Mouse (Mus musculus) fibroblast of lung, adult 2 months (primary cell): ENCODE measurements around the gene Ddr2.
A peak's percentile ranks its signal among the peaks of the same experiment; 100 is the strongest.
"Not testable (repeated sequence)": the region's sequence is repeated elsewhere in the genome, so short reads cannot be mapped to it uniquely, and the experiment has no call there.

ENCODE experiments used
- DNase-seq: peaks from one replicate; pipeline ENCODE4 v3.0.0-alpha.2; 2011; ENCODE audit warnings: low read depth

Gene Ddr2

DNA sequence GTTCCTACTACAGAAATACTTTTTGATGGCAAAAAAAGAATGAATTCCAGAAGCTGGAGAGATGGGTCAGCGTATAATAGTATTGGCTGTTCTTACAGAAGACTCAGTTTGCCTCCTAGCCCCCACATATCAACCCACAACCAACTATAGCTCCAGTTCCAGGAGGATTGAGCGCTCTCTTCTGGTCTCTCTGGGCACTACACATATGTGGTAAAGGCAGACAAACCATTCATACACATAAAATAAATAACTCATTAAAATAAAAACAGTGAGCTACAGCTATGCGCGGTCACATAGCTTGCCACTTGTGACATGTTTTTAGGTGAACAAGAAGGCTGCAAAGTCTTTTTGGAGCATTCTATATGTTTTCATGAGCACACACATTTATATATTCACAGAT is 71.2 kb downstream of the Ddr2 start:
- no peak for DNase-seq

DNA sequence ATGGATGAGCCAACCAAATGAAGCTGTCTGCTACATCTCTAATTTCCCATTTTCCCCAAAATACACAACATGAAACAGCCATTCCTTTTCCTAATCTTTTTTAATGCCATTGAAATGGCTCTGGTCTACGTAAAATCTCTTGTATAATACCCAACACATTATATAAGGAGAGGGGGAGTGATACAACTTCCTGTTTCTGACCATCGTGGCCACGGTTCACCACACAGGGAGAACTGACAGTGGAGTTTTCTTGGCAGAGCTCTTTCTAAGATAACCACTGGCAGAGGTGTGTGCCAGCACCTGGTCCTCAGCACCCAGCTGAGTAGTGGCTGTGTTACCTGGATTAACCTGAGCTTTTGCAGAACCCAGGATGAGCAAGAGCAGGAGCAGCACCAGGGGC is 75.0 kb downstream of the Ddr2 start:
- DNase-seq: no peak

DNA sequence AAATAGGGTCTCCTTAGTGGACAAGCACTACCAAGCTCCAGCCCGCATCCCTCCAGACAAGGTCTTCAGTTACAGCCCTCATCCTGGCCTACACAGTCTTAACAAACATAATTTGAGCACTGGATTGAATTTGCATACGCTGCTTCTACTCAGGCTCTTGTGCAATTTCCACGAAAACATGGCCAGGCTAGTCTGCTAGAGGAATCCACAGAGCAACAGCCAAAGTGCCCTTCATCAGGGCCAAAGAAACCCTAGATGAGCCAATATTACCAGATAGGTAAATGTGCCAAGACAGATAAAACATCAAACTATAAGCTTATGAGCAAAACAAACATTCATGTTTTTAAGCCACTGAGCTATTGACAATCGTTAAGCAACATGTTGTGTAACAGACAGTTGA is 75.6 kb downstream of the Ddr2 start:
- no peak for DNase-seq

DNA sequence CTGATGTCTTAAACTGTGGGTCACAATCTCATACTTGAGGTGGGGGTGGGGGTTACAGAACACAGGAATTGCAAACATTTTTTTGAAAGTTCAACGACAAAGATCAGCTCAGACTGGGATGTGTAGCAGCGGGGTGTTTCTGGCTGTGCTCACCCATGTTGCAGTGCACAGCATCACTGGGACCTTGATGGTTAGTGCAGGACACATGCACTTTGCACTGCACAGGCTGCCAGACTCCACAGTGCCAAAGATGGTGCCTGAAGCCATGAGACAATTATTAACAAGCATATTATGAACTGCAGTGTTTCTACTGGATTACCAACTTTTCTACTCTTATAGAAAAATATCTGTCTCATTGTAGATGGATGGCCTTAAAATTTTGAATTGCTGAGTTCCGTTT is 78.9 kb downstream of the Ddr2 start:
- no peak for DNase-seq

DNA sequence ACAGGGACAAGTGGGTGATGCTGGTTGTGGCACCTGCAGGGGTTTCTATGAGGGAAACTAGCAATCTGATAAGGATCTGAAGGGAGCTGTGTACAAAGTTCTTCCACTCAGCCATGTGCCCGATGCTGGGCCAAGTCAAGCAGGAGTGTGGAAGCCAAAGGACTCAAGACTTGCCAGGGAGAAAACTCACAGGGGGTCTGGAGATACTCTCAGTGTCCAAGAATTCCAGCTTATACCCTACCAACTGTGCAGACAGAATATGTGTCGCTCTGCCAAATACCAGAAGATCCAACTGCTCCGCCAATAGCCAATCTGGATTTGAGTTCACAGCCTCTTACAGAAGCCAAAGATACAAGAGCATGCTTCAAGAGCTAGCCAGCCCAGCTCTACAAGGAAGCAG is 95.8 kb downstream of the Ddr2 start:
- DNase-seq: no peak

DNA sequence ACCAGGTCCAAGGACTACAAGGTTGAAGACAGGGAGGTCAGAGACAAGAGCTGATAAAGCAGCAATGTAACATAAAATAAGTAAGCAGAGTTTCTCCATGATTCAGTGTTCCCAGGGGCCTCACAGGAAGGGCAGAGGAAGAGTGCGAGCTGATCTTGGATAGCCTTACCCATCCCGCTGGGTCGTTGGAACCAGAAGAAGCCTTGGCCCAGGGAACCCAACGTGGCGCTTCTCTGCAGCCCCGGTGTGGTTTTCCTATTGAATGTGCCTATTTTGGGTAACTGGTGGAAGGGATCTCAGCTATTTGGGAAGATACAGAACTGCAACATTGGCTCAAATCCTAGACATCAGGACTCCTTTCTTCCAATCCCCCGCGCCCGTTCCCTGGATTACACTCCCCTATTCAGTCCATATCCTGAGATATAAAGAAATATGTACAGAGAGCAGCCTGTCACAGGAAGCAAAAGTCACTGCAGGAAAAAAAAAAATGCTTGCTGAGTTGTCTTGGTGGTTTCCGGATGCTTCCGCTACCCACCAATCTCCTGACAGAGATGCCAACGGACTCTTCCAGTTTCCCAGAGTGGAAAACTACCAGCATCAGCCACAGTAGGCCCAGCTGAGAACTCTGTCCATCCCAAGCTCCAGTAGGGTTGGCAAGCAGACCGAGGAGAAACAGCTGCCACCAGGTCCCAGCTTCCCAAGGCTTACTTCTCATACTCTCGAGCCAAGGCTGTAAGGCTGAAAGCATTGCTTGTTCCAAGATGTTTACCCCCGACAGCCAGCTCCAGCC is 99.7 kb downstream of the Ddr2 start:
- DNase-seq: peak; percentile 72

DNA sequence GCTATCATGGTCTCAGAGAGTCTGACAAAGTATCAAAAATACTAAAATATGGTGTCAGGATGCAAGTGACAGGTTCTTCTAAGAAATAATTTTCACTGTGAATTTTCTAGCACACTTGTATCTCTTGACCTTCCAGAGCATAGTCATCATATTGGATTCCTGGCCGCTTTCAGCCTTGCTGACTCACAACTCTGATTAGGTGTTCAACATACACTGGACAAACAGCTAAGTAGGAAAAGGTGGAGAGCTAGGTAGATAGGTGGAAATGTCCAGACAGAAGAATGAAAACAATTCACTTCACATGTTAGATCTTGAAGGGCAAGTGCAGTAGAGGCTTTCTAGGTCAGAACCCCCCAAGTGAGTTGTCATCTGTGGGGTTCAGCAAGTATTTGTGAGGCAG is 101.3 kb downstream of the Ddr2 start:
- DNase-seq: no peak

DNA sequence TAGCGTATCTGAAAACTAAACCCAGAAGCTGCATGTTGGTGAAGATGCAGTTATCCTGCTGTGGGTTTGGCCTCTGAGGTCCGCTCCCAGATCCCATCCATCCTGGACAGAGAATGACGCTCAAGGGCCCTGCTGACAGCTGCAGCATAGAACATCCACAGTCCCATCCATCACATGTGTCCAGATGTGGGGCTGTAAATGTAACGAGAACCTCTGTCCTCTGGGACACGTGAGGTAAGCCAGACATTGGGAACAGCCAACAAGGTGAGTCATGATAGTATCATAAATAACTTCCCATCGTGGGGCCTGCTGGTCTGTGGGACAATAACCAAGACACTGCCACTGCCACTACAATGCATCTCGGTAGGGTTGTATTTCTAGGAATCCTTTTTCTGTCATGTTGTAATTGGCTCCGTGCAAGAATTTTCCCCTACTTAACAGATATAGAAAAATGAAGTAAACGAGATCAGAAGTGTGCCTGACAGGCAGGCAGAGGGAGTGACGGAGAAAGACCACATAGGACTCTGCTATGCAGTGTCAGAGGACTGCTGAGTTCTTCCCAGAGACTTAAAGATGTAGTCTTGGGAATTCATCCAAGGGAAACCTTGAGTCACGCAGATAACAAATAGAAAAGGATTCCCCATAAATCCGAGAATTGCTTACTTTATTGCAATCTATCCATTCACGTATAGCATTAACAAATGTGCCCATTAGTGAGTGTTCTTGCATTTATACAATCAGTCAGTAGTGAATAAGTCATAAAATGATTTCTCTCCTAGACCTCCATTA is 101.9 kb downstream of the Ddr2 start:
- DNase-seq: no peak

DNA sequence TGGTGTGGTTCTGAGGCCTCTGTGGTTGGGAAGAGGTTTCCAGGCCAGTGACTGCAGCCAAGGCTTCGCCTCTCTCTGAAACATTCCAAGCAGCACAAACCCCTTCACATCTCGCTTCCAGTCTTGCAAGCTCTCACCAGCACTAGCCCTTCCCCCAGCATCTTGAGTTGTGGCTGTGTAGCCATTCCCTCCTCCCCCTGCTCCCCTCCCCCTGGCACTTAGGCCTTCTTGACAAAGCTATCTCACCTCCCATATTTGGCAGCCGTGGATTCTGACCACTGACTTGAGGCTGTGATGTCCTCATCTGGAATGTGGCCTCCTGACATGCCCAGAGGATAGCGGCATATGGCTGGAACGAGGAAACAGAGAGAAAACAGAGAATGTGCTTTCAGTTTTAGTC is 104.0 kb downstream of the Ddr2 start:
- DNase-seq: peak; percentile 72

DNA sequence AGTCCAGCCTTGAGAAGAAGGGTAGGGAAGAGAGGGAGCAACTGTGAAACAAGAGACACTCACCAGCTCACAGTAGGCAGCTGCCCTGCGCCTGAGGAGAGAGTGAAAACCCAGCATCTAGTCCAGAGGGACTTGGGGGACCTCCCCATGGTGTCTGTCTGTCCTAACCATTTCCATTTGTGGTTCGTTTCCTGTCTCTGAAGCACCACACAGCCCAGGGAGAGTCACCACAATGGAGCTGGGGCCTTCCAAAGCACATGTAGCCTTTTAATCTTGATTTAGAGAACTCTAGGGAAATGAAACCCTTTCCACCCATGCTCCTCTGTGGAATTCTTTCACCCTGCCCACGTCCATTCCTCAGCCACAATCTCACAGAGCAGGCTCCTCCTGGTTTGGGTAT is 105.3 kb downstream of the Ddr2 start:
- no peak for DNase-seq

DNA sequence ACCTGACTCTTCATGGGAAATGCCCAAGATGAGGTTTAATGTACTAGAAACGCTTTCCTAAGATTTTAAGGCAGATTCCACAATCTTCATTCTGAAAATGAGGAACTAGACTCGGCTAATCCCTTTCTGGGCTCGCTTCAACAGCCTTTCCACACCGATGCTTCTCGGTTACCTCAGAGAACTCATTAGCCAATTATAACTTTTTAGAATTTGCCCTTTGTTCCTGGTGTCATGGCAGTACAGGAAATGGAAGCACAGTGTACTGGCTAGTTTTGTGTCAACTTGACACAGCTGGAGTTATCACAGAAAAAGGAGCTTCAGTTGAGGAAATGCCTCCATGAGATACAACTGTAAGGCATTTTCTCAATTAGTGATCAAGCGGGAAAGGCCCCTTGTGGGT is 116.7 kb downstream of the Ddr2 start:
- not testable (repeated sequence) for DNase-seq

DNA sequence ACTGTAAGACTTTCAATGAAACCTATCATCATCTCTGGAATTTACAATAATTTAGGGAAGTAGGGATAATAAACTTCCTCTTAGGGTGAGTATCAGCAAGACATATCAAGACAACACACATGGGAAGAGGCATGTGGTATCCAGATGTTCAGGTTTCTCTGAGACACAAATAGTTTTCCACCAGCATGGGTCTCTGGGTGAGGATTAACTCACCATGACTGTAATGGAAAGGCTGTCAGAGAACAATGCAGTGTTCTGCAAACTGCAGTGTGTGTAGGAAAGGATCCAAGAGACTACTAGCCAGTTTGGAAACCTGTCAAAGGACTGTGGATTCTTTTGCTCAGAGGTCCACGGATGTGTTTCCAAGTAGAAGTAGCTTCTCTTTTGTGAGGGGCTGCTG is 124.4 kb downstream of the Ddr2 start:
- DNase-seq: no peak

DNA sequence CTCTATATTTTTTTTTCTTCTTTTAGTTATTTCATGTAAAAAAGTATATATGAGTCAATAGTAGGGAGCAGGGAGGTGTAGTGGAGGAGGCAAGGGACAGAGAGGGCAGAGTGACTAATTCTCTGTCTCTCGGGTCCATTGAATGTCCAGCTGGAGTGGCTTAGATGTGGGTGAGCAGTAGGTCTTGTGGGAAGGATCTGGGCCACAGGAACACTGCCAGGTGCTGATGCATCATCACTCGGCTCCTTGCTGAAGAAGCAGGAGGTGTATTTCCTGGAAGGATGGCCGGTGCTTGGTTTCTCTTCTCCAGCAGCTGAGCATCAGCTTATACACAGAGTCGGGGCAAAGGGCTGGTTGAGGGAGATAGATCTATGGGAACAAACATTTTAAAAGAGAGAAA is 132.9 kb downstream of the Ddr2 start:
- DNase-seq: no peak

DNA sequence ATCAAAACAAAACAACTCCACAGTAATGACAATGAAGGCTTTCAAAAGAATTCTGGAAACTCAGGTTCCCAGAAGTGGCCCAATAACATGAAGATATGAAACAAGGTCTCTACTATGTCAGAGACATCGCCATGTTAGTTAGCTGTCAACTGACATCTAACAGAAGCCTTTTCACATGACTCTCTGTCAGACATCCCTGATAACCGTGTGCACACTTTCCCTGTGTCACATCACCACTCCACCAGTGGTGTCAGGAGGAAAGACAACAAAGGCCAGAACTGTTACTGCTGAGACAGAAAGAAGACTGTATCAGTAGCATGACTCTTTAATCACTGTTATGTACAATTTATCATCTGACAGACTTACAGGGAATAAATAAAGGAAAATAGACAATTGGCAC is 138.6 kb downstream of the Ddr2 start:
- DNase-seq: no peak

DNA sequence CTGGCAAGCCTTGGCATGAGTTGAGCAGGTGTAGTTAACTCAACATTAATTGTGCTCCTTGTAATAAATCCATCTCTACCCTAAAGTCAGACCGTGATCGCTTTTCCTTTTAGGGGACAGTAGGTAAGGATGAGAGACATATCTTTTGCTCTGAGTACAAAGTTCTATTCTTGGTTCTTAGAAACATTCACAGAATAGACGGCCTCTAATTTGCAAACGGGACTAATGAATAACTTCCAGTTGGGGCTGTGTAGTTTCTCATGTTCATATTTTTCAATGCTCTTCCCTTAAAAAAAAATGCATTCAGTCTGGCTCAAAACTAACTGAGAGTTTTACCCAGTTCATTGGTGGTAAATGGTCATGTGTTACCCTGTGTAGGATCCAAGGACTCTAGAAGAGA is 139.6 kb downstream of the Ddr2 start:
- no peak for DNase-seq

DNA sequence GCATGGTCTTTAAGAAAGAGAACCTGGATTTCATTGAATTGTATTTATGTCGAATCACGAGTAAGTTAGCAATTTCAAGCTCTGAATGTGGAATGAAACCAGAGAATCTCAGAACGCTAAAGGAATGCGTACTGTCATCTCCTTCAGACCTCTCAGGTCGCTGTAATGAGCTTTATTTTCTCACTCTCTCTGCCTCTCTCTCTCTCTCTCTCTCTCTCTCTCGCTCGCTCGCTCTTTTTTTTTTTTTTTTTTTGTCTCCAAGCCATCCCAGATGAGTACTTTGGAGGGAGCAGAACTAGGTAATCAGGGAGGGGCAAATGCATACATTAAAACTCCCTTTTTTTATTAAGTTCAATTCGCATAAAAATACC is 141.1 kb downstream of the Ddr2 start:
- DNase-seq: no peak

DNA sequence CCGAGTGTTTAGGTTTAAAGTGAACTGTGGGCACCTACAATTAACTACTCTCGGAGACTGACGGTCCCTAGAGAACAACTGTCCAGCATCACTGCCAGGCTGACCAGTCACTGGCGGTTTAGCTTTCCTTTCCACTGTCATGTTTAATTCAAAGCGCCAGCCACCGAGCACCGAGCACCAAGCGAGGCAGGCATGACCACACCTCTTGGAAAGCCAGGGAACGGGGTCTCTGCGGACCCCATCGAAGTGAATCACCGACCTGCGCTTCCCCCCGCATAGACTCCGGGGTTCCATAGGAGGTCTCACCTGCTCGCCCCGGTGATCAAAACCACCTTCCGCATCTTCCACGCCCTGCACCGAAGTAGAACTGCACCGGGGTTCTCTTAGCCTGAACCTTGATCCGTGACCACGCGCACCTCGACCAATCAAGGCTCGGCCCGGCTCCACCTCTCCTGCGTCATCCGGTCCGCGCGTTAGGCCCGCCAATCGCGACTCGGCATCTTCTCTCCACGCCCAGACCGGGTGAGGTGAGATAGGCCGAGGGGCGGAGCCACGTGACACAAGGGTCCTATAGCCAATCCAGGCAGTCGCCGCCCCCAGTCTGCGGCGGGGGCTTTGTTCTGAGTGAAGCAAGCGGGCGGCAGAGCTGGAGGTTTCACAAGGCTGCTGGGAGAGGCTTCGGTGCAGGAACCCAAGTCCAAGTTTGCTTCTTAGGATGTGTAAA is 141.6 kb downstream of the Ddr2 start, which contains the start of gene Hsd17b7:
Gene Hsd17b7 (minus strand): TSS at position 450 of the 724 bp plus-strand sequence.
- DNase-seq: peak; percentile 97

DNA sequence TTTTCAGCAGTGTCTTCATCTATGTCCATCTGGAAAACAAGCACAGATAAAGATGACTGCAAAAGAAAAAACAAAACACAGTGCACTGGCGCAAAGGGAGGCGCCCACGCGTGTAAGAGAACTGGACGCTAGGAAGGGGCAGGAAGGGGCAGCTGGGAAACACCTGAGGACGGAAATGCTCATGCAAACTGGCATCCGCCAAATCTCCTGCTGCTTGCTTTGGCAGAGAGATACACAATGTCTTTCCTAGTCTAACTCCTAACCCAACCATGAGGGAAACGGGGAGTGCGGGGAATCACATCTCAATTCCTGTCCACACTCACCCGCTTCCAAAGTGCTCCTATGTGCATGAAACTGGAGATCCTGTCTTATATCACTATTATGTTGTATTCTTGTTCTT is 157.5 kb downstream of the Ddr2 start:
- no peak for DNase-seq

DNA sequence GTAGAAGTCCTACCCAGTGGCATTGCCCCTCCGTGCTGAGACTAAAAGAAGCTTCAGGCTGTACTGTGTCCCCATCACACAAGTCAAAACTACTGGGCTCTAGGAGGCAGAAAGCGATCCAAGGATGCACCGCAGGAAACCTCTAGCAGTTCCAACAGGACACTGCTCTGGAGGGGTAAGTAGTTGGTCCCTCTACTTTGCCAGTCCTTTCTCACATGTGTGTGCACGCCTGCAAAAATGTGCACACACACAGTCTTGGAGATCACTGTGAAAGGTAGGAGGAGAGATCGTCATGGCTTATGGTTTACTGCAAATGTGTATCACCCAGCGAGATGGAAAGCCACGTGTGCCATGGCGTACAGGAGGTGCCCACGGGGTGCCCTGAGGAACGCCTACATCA is 157.9 kb downstream of the Ddr2 start:
- DNase-seq: no peak

DNA sequence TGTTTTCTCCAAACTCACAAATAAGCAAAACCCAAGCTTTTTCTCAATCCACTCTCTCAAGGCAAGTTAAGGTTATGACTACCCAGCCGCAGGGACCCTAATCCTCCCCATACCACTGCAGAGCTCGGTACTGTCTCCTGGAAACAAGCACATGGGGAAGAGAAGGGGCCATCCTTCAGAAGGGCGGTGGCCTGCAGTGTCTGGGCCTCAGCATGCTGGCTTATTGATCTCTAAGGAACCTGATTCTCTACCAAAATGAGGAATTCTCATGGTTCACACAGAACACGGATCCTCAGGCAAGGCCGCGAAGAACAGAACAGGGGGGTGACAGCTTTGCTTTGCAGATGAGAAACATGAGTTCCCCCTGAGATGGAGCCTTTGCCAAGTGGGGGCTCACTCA is 159.0 kb downstream of the Ddr2 start:
- DNase-seq: no peak

DNA sequence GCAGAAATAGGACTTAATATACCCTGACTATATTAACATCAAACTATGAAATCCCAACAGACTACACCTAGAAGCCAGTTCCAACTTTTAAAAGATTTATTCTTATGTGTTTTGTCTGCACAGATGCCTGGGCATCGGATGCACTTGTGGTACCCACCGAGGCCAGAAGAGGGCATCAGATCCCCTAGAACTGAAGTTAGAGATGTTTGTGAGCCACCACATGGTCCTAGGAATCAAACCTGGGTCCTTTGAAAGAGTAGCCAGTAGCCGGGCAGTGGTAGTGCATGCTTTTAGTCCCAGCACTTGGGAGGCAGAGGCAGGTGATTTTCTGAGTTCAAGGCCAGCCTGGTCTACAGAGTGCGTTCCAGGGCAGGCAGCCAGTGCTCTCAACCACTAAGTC is 159.9 kb downstream of the Ddr2 start:
- no peak for DNase-seq

DNA sequence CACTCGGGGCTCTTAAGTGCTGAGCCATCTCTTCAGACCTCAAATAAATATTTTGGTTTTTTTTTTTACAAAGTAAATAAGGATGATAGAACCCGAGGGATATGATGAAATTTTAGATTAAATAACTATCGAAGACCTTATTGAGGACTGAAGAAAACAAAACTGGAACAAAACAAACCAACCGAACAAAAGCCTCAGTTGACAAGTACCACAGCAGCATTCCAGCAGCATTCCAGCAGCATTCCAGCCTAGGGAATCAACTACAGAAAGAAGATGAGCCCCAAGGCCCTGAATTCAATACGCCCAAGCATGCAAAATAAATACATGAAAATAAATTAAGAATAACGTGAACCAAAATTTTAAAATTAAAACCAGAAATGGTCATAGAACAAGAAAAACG is 160.6 kb downstream of the Ddr2 start:
- no peak for DNase-seq

DNA sequence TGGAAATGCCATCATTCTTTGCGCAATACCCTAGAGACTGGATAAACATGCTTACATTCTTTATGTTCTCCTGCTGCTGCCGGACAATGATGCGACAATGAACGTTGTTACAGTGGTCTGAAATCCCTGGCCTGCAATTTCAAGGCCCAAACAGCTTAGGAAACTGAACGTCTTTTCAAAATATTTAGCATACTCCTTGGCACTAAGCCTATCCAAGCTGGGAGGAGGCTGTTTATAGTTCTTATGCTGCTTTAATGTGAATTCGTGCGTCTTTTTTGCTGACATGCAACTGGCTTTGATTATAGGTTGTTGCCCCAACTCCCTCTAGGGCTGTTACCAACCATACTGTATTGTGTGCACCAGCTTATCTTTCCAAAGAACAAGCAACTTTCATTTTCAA is 161.7 kb downstream of the Ddr2 start:
- no peak for DNase-seq
